In the genomic region with DNA sequence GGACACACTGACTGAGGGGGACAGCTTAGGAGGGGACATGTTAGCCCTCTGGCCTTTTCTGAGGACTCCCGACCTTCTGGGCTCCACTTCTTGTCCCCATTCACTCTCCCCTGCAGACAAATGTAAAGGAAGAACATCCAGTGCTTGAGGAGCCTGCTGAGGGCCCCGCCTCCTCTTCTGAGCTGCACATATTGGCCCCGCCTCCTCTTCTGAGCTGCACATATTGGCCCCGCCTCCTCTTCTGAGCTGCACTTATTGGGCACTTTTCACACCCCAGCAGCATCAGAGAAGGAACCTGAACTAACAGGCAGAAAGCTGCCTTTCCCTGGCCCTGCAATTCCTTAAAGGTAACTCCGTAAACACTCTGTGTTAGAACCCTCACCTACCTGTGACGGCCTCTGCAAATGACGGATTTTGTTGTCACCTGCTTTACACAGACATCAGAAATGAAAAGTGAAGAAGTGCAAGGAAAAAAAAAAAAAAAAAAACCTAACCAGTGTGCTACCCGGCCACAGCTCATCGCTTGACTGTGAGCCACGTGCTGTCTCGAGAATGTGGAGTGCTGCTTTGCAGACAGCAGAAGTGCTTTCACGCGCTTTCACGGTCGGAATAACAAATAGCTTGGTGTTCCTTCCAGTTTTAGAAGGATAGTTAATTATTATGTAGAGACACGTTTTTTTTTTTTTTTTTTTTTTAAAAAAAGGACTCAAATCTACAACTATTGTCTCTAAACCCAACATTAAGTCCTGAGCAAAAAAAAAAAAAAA, we compare ENCODE assay signal across 12 mouse cellular contexts.
DNase-seq lines count a peak whose midpoint lies in the region; ATAC-seq and TF ChIP-seq lines count a peak whose summit lies in the region.
"Had no signal": no experiment of that assay in that cellular context is flagged by ENCODE, and none has a peak within 500 bp of the region (broad histone marks: within the 10 kb centered on the region; RNA-seq: fewer than 3 reads in every experiment).

No protein-coding gene starts in this region.

- no peak overlapping the region for H3K27ac ChIP-seq in CH12.LX (ENCODE audit: insufficient read depth, low read depth)
- no peak overlapping the region for H3K27ac ChIP-seq in MEL (ENCODE audit: control insufficient read depth, low read depth, low read length)
- H3K27ac ChIP-seq in lung, embryonic 16.5 days (ENCODE audit: low read length), result no peak overlapping the region

- peaks cover 9% of the 10 kb centered on the region for H3K27me3 ChIP-seq in CH12.LX (replicated peaks)
- H3K27me3 ChIP-seq in MEL (ENCODE audit: control insufficient read depth in 1 of 2, insufficient read depth in 2 of 2, low read length in 2 of 2), result no peaks in the 10 kb centered on the region
- H3K27me3 ChIP-seq in lung, embryonic 16.5 days (ENCODE audit: control insufficient read depth, insufficient read depth, low read depth, low read length), result no peaks in the 10 kb centered on the region
- H3K27me3 ChIP-seq: heart, embryonic 12.5 days had no signal

- H3K9me3 ChIP-seq in CH12.LX (replicated peaks; ENCODE audit: low read length) (no peaks in the 10 kb centered on the region), MEL (replicated peaks; ENCODE audit: insufficient read depth, low read length) (no peaks in the 10 kb centered on the region)
- no peaks in the 10 kb centered on the region for H3K9me3 ChIP-seq in lung, embryonic 16.5 days (ENCODE audit: control insufficient read depth, low read length)
- H3K9me3 ChIP-seq: heart, embryonic 12.5 days had no signal

- in situ Hi-C loops in CH12.LX (cut with MboI; ENCODE audit: low pct_ligation_motif_present, low pct_unique_long_range_greater_than_20kb, low sequenced_read_pairs), result loop anchor here (10.0 kb wide), 1 partner anchor 65 kb away; no protein-coding TSS in a partner anchor

- H3K4me1 ChIP-seq in CH12.LX (ENCODE audit: control insufficient read depth in 1 of 2, insufficient read depth in 2 of 2), result no peaks in the 10 kb centered on the region
- no peaks in the 10 kb centered on the region for H3K4me1 ChIP-seq in MEL (ENCODE audit: control insufficient read depth in 1 of 2, insufficient read depth in 2 of 2, low read length in 2 of 2)
- no peaks in the 10 kb centered on the region for H3K4me1 ChIP-seq in lung, embryonic 16.5 days (replicated peaks; ENCODE audit: control insufficient read depth, insufficient read depth, low read length)
- H3K4me1 ChIP-seq: heart, embryonic 12.5 days had no signal

- no peak overlapping the region for H3K4me2 ChIP-seq in CH12.LX (ENCODE audit: insufficient read depth, low read depth, poor library complexity, severe bottlenecking)
- no peak overlapping the region for H3K4me2 ChIP-seq in lung, embryonic 16.5 days (ENCODE audit: low read depth, low read length)
- H3K4me2 ChIP-seq: heart, embryonic 12.5 days; liver, embryonic 11.5 days had no signal

- dilution Hi-C loops in CH12.LX (cut with MboI; ENCODE audit: extremely low pct_ligation_motif_present, extremely low pct_unique_long_range_greater_than_20kb, low sequenced_read_pairs), result no loop called here

- no peak for TF ChIP-seq EP300 in CH12.LX (IDR thresholded peaks at IDR 0.05; ENCODE audit: low read length)
- TF ChIP-seq EP300 in MEL (IDR thresholded peaks at IDR 0.05; ENCODE audit: low read depth in 1 of 2, low read length in 2 of 2), result no peak

- DNase-seq in kidney, adult 9 months, result peak; percentile 18
- DNase-seq in kidney, adult 18-20 months, result no peak
- no peak for DNase-seq in CH12.LX (ENCODE audit: extremely low read depth)
- peak; percentile 34 for DNase-seq in MEL (ENCODE audit: low read depth, low spot score)
- DNase-seq in B cell, adult 2 months, result no peak
- no peak for DNase-seq in thymus, postnatal 10 days (ENCODE audit: low spot score in 2 of 2)
- DNase-seq: adrenal gland, postnatal 10 days; gastrocnemius, postnatal 36 days; thymus, adult 2 months had no signal

- H3K9ac ChIP-seq in CH12.LX (ENCODE audit: insufficient read depth, low read depth) (no peak overlapping the region), MEL (ENCODE audit: control insufficient read depth, low read depth, low read length, poor library complexity, severe bottlenecking) (no peak overlapping the region)
- no peak overlapping the region for H3K9ac ChIP-seq in lung, embryonic 16.5 days (ENCODE audit: low read length)
- H3K9ac ChIP-seq: heart, embryonic 12.5 days had no signal

- H3K4me3 ChIP-seq in CH12.LX (replicated peaks in 1 of 3; ENCODE audit: low read depth in 2 of 3, low read length in 2 of 3, poor library complexity in 1 of 3) (no peak overlapping the region), MEL (ENCODE audit: control insufficient read depth in 1 of 2, insufficient read depth in 1 of 2, low read depth in 2 of 2, low read length in 2 of 2) (no peak overlapping the region)
- no peak overlapping the region for H3K4me3 ChIP-seq in lung, embryonic 16.5 days (ENCODE audit: low read length)
- H3K4me3 ChIP-seq: heart, embryonic 12.5 days had no signal

- WGBS in lung, embryonic 16.5 days, result 41% methylated on average over 16 of the region's 16 CpGs

- H3K79me2 ChIP-seq in CH12.LX (replicated peaks; ENCODE audit: control insufficient read depth, extremely low read depth, insufficient read depth, poor library complexity, severe bottlenecking) (no peaks in the 10 kb centered on the region), MEL (ENCODE audit: control insufficient read depth, insufficient read depth, low read length, poor library complexity) (no peaks in the 10 kb centered on the region)

- TF ChIP-seq RAD21 in CH12.LX (IDR thresholded peaks at IDR 0.05; ENCODE audit: low read depth, low read length) (no peak), MEL (IDR thresholded peaks at IDR 0.05; ENCODE audit: low read depth, low read length) (no peak)

- TF ChIP-seq CTCF in CH12.LX (conservative IDR thresholded peaks at IDR 0.05 in 1 of 2, IDR thresholded peaks at IDR 0.05 in 1 of 2; ENCODE audit: low read depth in 2 of 2, low read length in 2 of 2) (no peak), MEL (IDR thresholded peaks at IDR 0.05 in 2 of 3, conservative IDR thresholded peaks at IDR 0.05 in 1 of 3; ENCODE audit: control insufficient read depth in 1 of 3, insufficient read depth in 1 of 3, low read depth in 2 of 3, low read length in 3 of 3, poor library complexity in 1 of 3, severe bottlenecking in 1 of 3) (no peak)

- TF ChIP-seq POLR2A in CH12.LX (IDR thresholded peaks at IDR 0.05; ENCODE audit: low read depth, low read length), result no peak
- TF ChIP-seq POLR2A in MEL (IDR thresholded peaks at IDR 0.05; ENCODE audit: control insufficient read depth in 1 of 2, insufficient read depth in 1 of 2, low read depth in 1 of 2, low read length in 2 of 2, poor library complexity in 1 of 2), result no peak

- H3K36me3 ChIP-seq in CH12.LX (replicated peaks in 1 of 2; ENCODE audit: control insufficient read depth in 1 of 2, insufficient read depth in 1 of 2, low read length in 1 of 2) (no peaks in the 10 kb centered on the region), MEL (ENCODE audit: control insufficient read depth in 1 of 2, insufficient read depth in 2 of 2, low read length in 2 of 2) (no peaks in the 10 kb centered on the region)
- H3K36me3 ChIP-seq in lung, embryonic 16.5 days (ENCODE audit: control insufficient read depth, insufficient read depth, low read length), result no peaks in the 10 kb centered on the region
- H3K36me3 ChIP-seq: heart, embryonic 12.5 days had no signal

- ATAC-seq in lung, embryonic 16.5 days (ENCODE audit: low read depth), result peak; percentile 64

TF ChIP-seq in CH12.LX, 34 proteins besides CTCF, POLR2A, EP300 and RAD21:
- TF ChIP-seq HCFC1 (IDR thresholded peaks at IDR 0.05; ENCODE audit: low read depth, low read length), result no peak
- no peak for TF ChIP-seq RCOR1 (conservative IDR thresholded peaks at IDR 0.05; ENCODE audit: low read depth, low read length)
- TF ChIP-seq PAX5 (IDR thresholded peaks at IDR 0.05; ENCODE audit: low read length), result no peak
- peak; percentile 33; the same call in 1 of the 2 replicates for TF ChIP-seq ZNF384 (IDR thresholded peaks at IDR 0.05; ENCODE audit: low read depth, low read length)
- TF ChIP-seq MXI1 (IDR thresholded peaks at IDR 0.05; ENCODE audit: low read depth, low read length), result no peak
- no peak for TF ChIP-seq CHD1 (IDR thresholded peaks at IDR 0.05; ENCODE audit: low read depth, low read length)

TF ChIP-seq in MEL, 35 proteins besides CTCF, POLR2A, EP300 and RAD21:
- TF ChIP-seq ZNF384 (IDR thresholded peaks at IDR 0.05; ENCODE audit: low read depth, low read length), result peak; percentile 18; the same call in 1 of the 2 replicates
- TF ChIP-seq JUND (IDR thresholded peaks at IDR 0.05; ENCODE audit: low read depth, low read length), result no peak

Comparison
In these comparisons a context has a peak if more than half of its experiments do, and no peak if none do; other contexts are left out.
1. DNase-seq: peak in kidney, adult 9 months (single experiment) and MEL (single experiment); none in kidney, adult 18-20 months (single experiment), CH12.LX (single experiment), B cell, adult 2 months (0 of 2) and thymus, postnatal 10 days (0 of 2).